In genomic region chr2:168954835-168955716, GRCm38 (mm10) we compare ENCODE assay signal across 8 mouse cellular contexts. TPM values are rescaled to one million over a fixed set of nuclear protein-coding genes. Genes with fewer than 3 reads are reported as not detected.
DNase-seq lines count a peak whose midpoint lies in the region; ATAC-seq and TF ChIP-seq lines count a peak whose summit lies in the region.

TSS of gene Zfp64 (minus strand) at chr2:168955587.

- H3K9me3 ChIP-seq in ES-Bruce4 (replicated peaks; ENCODE audit: control insufficient read depth, insufficient read depth, low read length, poor library complexity, severe bottlenecking), result no peaks in the 10 kb centered on the region
- H3K9me3 ChIP-seq in forebrain, embryonic 15.5 days, result no peaks in the 10 kb centered on the region

- peaks cover 7% of the 10 kb centered on the region for H3K4me1 ChIP-seq in ES-Bruce4 (ENCODE audit: control insufficient read depth, insufficient read depth, low read length)
- peaks cover 18% of the 10 kb centered on the region for H3K4me1 ChIP-seq in forebrain, embryonic 15.5 days
- H3K4me1 ChIP-seq in lung, adult 2 months (ENCODE audit: control insufficient read depth, insufficient read depth, low read length), result peaks cover 3% of the 10 kb centered on the region; the same call in 1 of the 2 replicates

- WGBS in forebrain, embryonic 15.5 days, result under 1% methylated on average over 52 of the region's 52 CpGs
- under 1% methylated on average over 52 of the region's 52 CpGs for WGBS in lung, adult 2 months

- ATAC-seq in forebrain, embryonic 15.5 days (replicated peaks), result peak; percentile 90
- ATAC-seq in neutrophil, adult 5-6 weeks (ENCODE audit: extremely low read depth, insufficient number of reproducible peaks, low FRiP score, poor library complexity, severe bottlenecking), result peak; percentile 74

- H3K36me3 ChIP-seq in ES-Bruce4 (ENCODE audit: control insufficient read depth, insufficient read depth, low read length, poor library complexity, severe bottlenecking), result peaks cover 24% of the 10 kb centered on the region
- H3K36me3 ChIP-seq in forebrain, embryonic 15.5 days, result peaks cover 7% of the 10 kb centered on the region; the same call in 1 of the 2 replicates

- no peaks in the 10 kb centered on the region for H3K27me3 ChIP-seq in ES-Bruce4 (ENCODE audit: control insufficient read depth, insufficient read depth, low read length, poor library complexity, severe bottlenecking)
- no peaks in the 10 kb centered on the region for H3K27me3 ChIP-seq in forebrain, embryonic 15.5 days

- H3K9ac ChIP-seq in ES-Bruce4 (ENCODE audit: low read depth, poor library complexity, severe bottlenecking), result peak within 1 kb of the TSS; percentile 94
- H3K9ac ChIP-seq in forebrain, embryonic 15.5 days (replicated peaks), result peak within 1 kb of the TSS; percentile 70

- peak; percentile 59 for TF ChIP-seq POLR2A in ES-Bruce4 (IDR thresholded peaks at IDR 0.05; ENCODE audit: insufficient read depth, low read length)
- TF ChIP-seq POLR2A in lung, adult 2 months (IDR thresholded peaks at IDR 0.05; ENCODE audit: borderline replicate concordance, extremely low read depth, low read depth, low read length), result peak; percentile 67

- peak; percentile 74 for DNase-seq in cerebellum, adult 11 months
- peak; percentile 76 for DNase-seq in heart, postnatal 25 days (ENCODE audit: low spot score)
- peak; percentile 80 to 86 for DNase-seq in layer of hippocampus, adult 18-20 months (ENCODE audit: low spot score in 2 of 2)
- peak; percentile 89 for DNase-seq in lung, adult 2 months
- peak; percentile 86 to 90 for DNase-seq in thymus, adult 18-20 months

- peak; percentile 58 for TF ChIP-seq CTCF in ES-Bruce4 (IDR thresholded peaks at IDR 0.05; ENCODE audit: low read depth, low read length)
- peak; percentile 60 for TF ChIP-seq CTCF in lung, adult 2 months (IDR thresholded peaks at IDR 0.05; ENCODE audit: insufficient read depth, low read length)

- intact Hi-C loops in heart, postnatal 25 days (cut with DNase I), result no loop called here

- peak within 1 kb of the TSS; percentile 74 for H3K4me3 ChIP-seq in ES-Bruce4 (ENCODE audit: low read depth, low read length)
- peak within 1 kb of the TSS; percentile 62 for H3K4me3 ChIP-seq in forebrain, embryonic 15.5 days
- H3K4me3 ChIP-seq in lung, adult 2 months (replicated peaks; ENCODE audit: extremely low read depth, low read depth, low read length), result peak within 1 kb of the TSS; percentile 99

- TF ChIP-seq EP300 in ES-Bruce4 (IDR thresholded peaks at IDR 0.05; ENCODE audit: insufficient read depth, low read depth, low read length), result 0 out of 2 replicates have a peak, but pooled peaks have one; percentile 40

- peak within 1 kb of the TSS; percentile 74 for H3K4me2 ChIP-seq in forebrain, embryonic 15.5 days (replicated peaks)

- peak within 1 kb of the TSS; percentile 94 for H3K27ac ChIP-seq in ES-Bruce4 (ENCODE audit: insufficient read depth, low read length)
- peak within 1 kb of the TSS; percentile 87 for H3K27ac ChIP-seq in forebrain, embryonic 15.5 days (replicated peaks)

RNA-seq across cellular contexts. Expression of gene Zfp64, which starts in this region (rescaled TPM):
- 35.9 and 37.7 TPM in 2 replicates for polyA plus RNA-seq in ES-Bruce4 (2011; ENCODE audit: insufficient read depth, insufficient read length, low read depth, missing spikeins)
- 30.5 and 31.6 TPM in 2 replicates for polyA plus RNA-seq in forebrain, embryonic 15.5 days (2015; fragmentation: Nextera tagmentation; extraction: Ambion mirVana)
- total RNA-seq in heart, postnatal 25 days (2021), result 1 to 10 TPM; 8.7 to 8.8 TPM
- total RNA-seq in layer of hippocampus, adult 18-20 months (2021), result 10 to 100 TPM; 15.4 to 16.3 TPM
- polyA plus RNA-seq in lung, adult 2 months (2012; rRNA removed), result 26.5 and 29.9 TPM in 2 replicates
- total RNA-seq in neutrophil, adult 5-6 weeks (2017), result 12.8 and 14.3 TPM in 2 replicates

Comparison
In these comparisons a context has a peak if more than half of its experiments do, and no peak if none do; other contexts are left out.
1. Peak in every context shown above with its lines: DNase-seq, ATAC-seq, H3K4me3 ChIP-seq and H3K27ac ChIP-seq.